Mouse (Mus musculus): ENCODE results near the gene Pagr1a. TPM values are rescaled to one million over a fixed set of nuclear protein-coding genes. Genes with fewer than 3 reads are reported as not detected.

The Pagr1a gene
- total and polyA plus RNA-seq, 3 experiments: 60.2 to 85.9 TPM; not detected in 1

DNA sequence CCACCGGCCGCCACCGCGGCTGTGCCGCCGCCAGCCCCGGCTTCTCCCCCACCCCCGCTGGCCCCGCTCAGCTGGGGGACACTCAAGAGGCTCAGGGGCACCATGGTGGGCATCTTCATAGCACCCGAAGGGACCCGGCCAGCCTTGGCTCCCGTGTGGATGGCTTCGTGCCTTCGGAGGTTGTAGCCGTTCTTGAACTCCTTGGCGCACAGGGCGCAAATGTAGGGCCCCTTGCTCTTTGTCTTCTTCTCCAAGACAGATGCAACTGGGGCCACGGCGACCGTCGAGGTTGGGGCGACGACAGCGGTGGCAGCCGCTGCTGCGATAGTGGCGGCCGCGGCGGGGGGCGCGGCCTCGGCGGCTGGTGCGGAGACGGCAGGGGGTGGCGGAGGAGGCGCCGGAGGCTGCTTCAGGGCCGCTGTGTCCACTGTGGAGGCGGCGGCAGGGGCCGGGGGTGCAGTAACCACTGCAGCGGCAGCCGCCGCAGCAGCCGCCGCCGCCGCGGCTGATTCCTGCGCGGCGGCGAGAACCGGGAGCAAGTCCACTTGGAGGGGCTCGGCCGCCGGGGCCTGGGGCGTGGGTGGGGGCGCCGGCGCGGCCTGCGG lies 8.5 kb upstream of the Pagr1a start:
- peak overlapping the region; percentile 93 for H3K27ac ChIP-seq (ENCODE audit: control insufficient read depth, low read depth, low read length)
- H3K4me3 ChIP-seq (ENCODE audit: control insufficient read depth in 1 of 2, insufficient read depth in 1 of 2, low read depth in 2 of 2, low read length in 2 of 2): peak overlapping the region; percentile 59 to 86
- peaks cover 41% of the 10 kb centered on the region for H3K79me2 ChIP-seq (ENCODE audit: control insufficient read depth, insufficient read depth, low read length, poor library complexity)
- no peaks in the 10 kb centered on the region for H3K9me3 ChIP-seq (replicated peaks; ENCODE audit: insufficient read depth, low read length)
- H3K4me1 ChIP-seq (ENCODE audit: control insufficient read depth in 1 of 2, insufficient read depth in 2 of 2, low read length in 2 of 2): peaks cover 17 to 38% of the 10 kb centered on the region in 2 experiments
- TF ChIP-seq MXI1 (IDR thresholded peaks at IDR 0.05; ENCODE audit: low read depth, low read length): peak; percentile 18; the same call in 1 of the 2 replicates
- TF ChIP-seq ZNF384 (IDR thresholded peaks at IDR 0.05; ENCODE audit: low read depth, low read length): no peak
- TF ChIP-seq EP300 (IDR thresholded peaks at IDR 0.05; ENCODE audit: low read depth in 1 of 2, low read length in 2 of 2): 0 out of 4 replicates have a peak, but pooled peaks of 1 of the 2 experiments have one; percentile 33
- H3K9ac ChIP-seq (ENCODE audit: control insufficient read depth, low read depth, low read length, poor library complexity, severe bottlenecking): peak overlapping the region; percentile 97
- peaks cover 11 to 41% of the 10 kb centered on the region in 2 experiments for H3K36me3 ChIP-seq (ENCODE audit: control insufficient read depth in 1 of 2, insufficient read depth in 2 of 2, low read length in 2 of 2)
- peak; percentile 55 for DNase-seq (ENCODE audit: low read depth, low spot score)
- no peaks in the 10 kb centered on the region for H3K27me3 ChIP-seq (ENCODE audit: control insufficient read depth in 1 of 2, insufficient read depth in 2 of 2, low read length in 2 of 2)

DNA sequence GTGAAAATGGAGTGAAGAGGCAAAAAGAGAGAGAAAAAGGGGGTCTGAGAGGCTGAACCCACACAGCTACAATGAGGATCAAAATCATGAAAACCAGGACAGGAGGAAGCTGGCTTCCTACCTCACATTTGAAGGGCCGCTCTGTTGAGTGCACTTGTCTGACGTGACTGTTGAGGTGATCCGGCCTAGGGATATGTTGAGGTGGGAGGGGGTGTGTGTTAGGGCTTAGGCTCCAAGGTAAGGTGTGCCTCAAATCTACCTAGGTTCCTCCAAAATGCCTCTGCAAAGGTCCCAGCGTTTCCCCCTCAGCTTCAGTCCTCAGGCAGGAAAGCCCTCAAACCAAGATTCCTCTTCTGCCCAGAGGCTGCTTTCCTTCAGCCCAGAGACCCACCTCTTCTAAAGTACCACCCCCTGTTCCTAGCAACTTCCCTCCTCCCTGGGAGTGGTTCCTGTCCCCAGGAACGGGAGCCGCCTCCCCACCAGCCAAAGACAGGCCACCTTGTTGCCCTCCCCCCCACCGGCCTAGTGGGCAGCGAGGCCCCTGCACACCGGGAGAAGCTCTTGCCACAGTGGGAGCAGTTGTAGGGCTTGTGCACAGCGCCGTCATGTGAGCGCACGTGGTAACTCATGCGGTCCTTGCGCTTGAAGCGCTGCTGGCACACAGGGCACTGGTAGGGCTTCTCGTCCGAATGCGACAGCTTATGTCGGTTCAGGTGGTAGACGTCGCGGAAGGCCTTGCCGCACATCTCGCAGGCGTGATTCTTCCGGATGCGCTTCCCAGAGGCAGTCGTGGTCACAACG lies 7.8 kb upstream of the Pagr1a start:
- peak overlapping the region; percentile 97 for H3K9ac ChIP-seq (ENCODE audit: control insufficient read depth, low read depth, low read length, poor library complexity, severe bottlenecking)

More for the DNA sequence above, 7.8 kb upstream of the Pagr1a start:
- H3K27ac ChIP-seq (ENCODE audit: control insufficient read depth, low read depth, low read length): peak overlapping the region; percentile 93
- peaks cover 11 to 34% of the 10 kb centered on the region in 2 experiments; a peak in 3 of 4 replicates for H3K4me1 ChIP-seq (ENCODE audit: control insufficient read depth in 1 of 2, insufficient read depth in 2 of 2, low read length in 2 of 2)
- H3K79me2 ChIP-seq (ENCODE audit: control insufficient read depth, insufficient read depth, low read length, poor library complexity): peaks cover 41% of the 10 kb centered on the region
- H3K9me3 ChIP-seq (replicated peaks; ENCODE audit: insufficient read depth, low read length): no peaks in the 10 kb centered on the region
- peak; percentile 87 for DNase-seq (ENCODE audit: low read depth, low spot score)
- TF ChIP-seq TBP (IDR thresholded peaks at IDR 0.05; ENCODE audit: low read depth, low read length): peak; percentile 66; the same call in 1 of the 2 replicates
- peak; percentile 88 for TF ChIP-seq MYC (IDR thresholded peaks at IDR 0.05; ENCODE audit: low read depth, low read length)
- peak; percentile 26 to 52 (median 27); a peak in 5 of 6 replicates for TF ChIP-seq CTCF (IDR thresholded peaks at IDR 0.05 in 2 of 3, conservative IDR thresholded peaks at IDR 0.05 in 1 of 3; ENCODE audit: control insufficient read depth in 1 of 3, insufficient read depth in 1 of 3, low read depth in 2 of 3, low read length in 3 of 3, poor library complexity in 1 of 3, severe bottlenecking in 1 of 3)
- TF ChIP-seq POLR2AphosphoS2 (IDR thresholded peaks at IDR 0.05; ENCODE audit: low read length): peak; percentile 67
- peak; percentile 48 to 79; a peak in 2 of 4 replicates for TF ChIP-seq POLR2A (IDR thresholded peaks at IDR 0.05; ENCODE audit: control insufficient read depth in 1 of 2, insufficient read depth in 1 of 2, low read depth in 1 of 2, low read length in 2 of 2, poor library complexity in 1 of 2)
- no peak for TF ChIP-seq UBTF (IDR thresholded peaks at IDR 0.05; ENCODE audit: borderline replicate concordance, insufficient read depth, low read depth, low read length)
- TF ChIP-seq NRF1 (IDR thresholded peaks at IDR 0.05; ENCODE audit: insufficient read depth, low read depth, low read length, poor library complexity, severe bottlenecking): no peak
- 0 out of 2 replicates have a peak, but pooled peaks have one; percentile 50 for TF ChIP-seq USF1 (IDR thresholded peaks at IDR 0.05; ENCODE audit: low read depth, low read length)
- no peak for TF ChIP-seq NELFE (IDR thresholded peaks at IDR 0.05; ENCODE audit: low read depth, low read length)
- TF ChIP-seq POLR2AphosphoS5 (IDR thresholded peaks at IDR 0.05; ENCODE audit: borderline replicate concordance, low read depth, low read length): 0 out of 2 replicates have a peak, but pooled peaks have one; percentile 37
- TF ChIP-seq SIN3A (IDR thresholded peaks at IDR 0.05; ENCODE audit: low read length): peak; percentile 63
- TF ChIP-seq MXI1 (IDR thresholded peaks at IDR 0.05; ENCODE audit: low read depth, low read length): peak; percentile 83
- TF ChIP-seq MAX (IDR thresholded peaks at IDR 0.05; ENCODE audit: low read length): peak; percentile 94
- no peak; the same call in 1 of the 2 replicates for TF ChIP-seq RAD21 (IDR thresholded peaks at IDR 0.05; ENCODE audit: low read depth, low read length)
- TF ChIP-seq SMC3 (IDR thresholded peaks at IDR 0.05; ENCODE audit: low read depth, low read length): peak; percentile 19
- no peak for TF ChIP-seq CHD1 (IDR thresholded peaks at IDR 0.05; ENCODE audit: low read depth, low read length)
- H3K36me3 ChIP-seq (ENCODE audit: control insufficient read depth in 1 of 2, insufficient read depth in 2 of 2, low read length in 2 of 2): peaks cover 10 to 34% of the 10 kb centered on the region in 2 experiments
- no peaks in the 10 kb centered on the region for H3K27me3 ChIP-seq (ENCODE audit: control insufficient read depth in 1 of 2, insufficient read depth in 2 of 2, low read length in 2 of 2)
- H3K4me3 ChIP-seq (ENCODE audit: control insufficient read depth in 1 of 2, insufficient read depth in 1 of 2, low read depth in 2 of 2, low read length in 2 of 2): peak overlapping the region; percentile 59 to 86

Data from MEL (cell line).